Comparison of ENCODE assay signal across 20 mouse cellular contexts in the genomic region with DNA sequence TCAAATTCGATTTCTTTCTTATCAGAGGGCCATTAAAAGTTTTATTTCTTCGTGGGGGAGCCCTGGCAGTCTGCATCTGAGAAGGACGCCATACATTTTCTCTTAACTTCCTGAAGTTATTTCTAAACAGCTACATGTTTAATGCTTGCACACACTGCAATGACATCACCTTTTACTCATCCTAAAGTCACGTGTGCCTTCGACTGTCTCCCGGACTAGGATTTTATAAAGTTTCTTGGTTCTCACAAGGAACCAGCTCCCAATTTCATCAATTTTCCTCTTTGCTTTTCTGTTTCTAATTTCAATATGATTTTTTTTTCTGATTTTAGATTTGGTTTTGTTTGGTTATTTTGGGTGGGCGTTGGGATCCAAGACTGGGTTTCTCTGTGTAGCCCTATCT.
A peak's percentile ranks its signal among the peaks of the same experiment; 100 is the strongest.
DNase-seq lines count a peak whose midpoint lies in the region; ATAC-seq and TF ChIP-seq lines count a peak whose summit lies in the region.
"Had no signal": no experiment of that assay in that cellular context is flagged by ENCODE, and none has a peak within 500 bp of the region (broad histone marks: within the 10 kb centered on the region; RNA-seq: fewer than 3 reads in every experiment).

No protein-coding gene starts in this region.

- H3K4me2 ChIP-seq in myocyte (ENCODE audit: low read depth) = no peak overlapping the region
- H3K4me2 ChIP-seq in liver, postnatal 0 days (ENCODE audit: low read depth, low read length) = no peak overlapping the region

- ATAC-seq in liver, postnatal 0 days = no peak
- ATAC-seq: activated CD4-positive, CD25-positive, alpha-beta regulatory T cell, adult 4 months; CD4-positive, CD25-positive, alpha-beta regulatory T cell, adult 4 months; Patski had no signal

- no peak for TF ChIP-seq EP300 in liver, postnatal 0 days (IDR thresholded peaks at IDR 0.05; ENCODE audit: low read depth)

- H3K27me3 ChIP-seq in C2C12 (ENCODE audit: control insufficient read depth, insufficient read depth, insufficient read length) (no peaks in the 10 kb centered on the region), myocyte (ENCODE audit: control insufficient read depth, insufficient read depth, insufficient read length) (no peaks in the 10 kb centered on the region)
- no peaks in the 10 kb centered on the region for H3K27me3 ChIP-seq in liver, postnatal 0 days (ENCODE audit: insufficient read depth, low read length)
- H3K27me3 ChIP-seq: CH12.LX, Patski had no signal

- no peak for DNase-seq in lung, postnatal 36 days
- no peak for DNase-seq in liver, postnatal 0 days
- DNase-seq: adrenal gland, adult 2 months; adrenal gland, adult 8-10 months; adrenal gland, postnatal 10 days; adrenal gland, postnatal 14 days; adrenal gland, postnatal 25 days; adrenal gland, postnatal 36 days; B cell, adult 2 months; cerebellum, adult 11 months; cerebellum, adult 11-12 months; cerebellum, adult 18-20 months; cerebellum, adult 2 months had no signal

- no peaks in the 10 kb centered on the region for H3K36me3 ChIP-seq in C2C12 (ENCODE audit: control insufficient read depth, insufficient read depth)
- H3K36me3 ChIP-seq in myocyte (ENCODE audit: control insufficient read depth, insufficient read depth) = no peaks in the 10 kb centered on the region
- no peaks in the 10 kb centered on the region for H3K36me3 ChIP-seq in liver, postnatal 0 days (replicated peaks; ENCODE audit: insufficient read depth, low read length)
- H3K36me3 ChIP-seq: G1E had no signal

- TF ChIP-seq CTCF in C2C12 (IDR thresholded peaks at IDR 0.05; ENCODE audit: control insufficient read depth, insufficient read depth, insufficient read length) = no peak
- TF ChIP-seq CTCF in liver, postnatal 0 days (IDR thresholded peaks at IDR 0.05; ENCODE audit: low read depth) = no peak

- no peak for TF ChIP-seq POLR2A in myocyte (IDR thresholded peaks at IDR 0.05; ENCODE audit: insufficient read length, low read depth)

- no peak overlapping the region for H3K4me3 ChIP-seq in C2C12 (ENCODE audit: insufficient read depth, poor library complexity, severe bottlenecking)
- H3K4me3 ChIP-seq in myocyte = no peak overlapping the region
- no peak overlapping the region for H3K4me3 ChIP-seq in liver, postnatal 0 days (ENCODE audit: low read depth, low read length)

- H3K27ac ChIP-seq in liver, postnatal 0 days (ENCODE audit: low read depth) = no peak overlapping the region

- H3ac ChIP-seq in C2C12 (ENCODE audit: control insufficient read depth, insufficient read length, low read depth) (no peak overlapping the region), myocyte (ENCODE audit: control insufficient read depth, insufficient read length) (no peak overlapping the region)

- 75% methylated on average over 7 of the region's 7 CpGs for WGBS in liver, postnatal 0 days (ENCODE audit: insufficient replicate concordance)

- no peaks in the 10 kb centered on the region; the same call in 1 of the 2 replicates for H3K9me3 ChIP-seq in liver, postnatal 0 days (ENCODE audit: low read length)

- no peaks in the 10 kb centered on the region for H3K79me3 ChIP-seq in C2C12 (ENCODE audit: low read depth)

- H3K4me1 ChIP-seq in liver, postnatal 0 days (ENCODE audit: insufficient read depth) = no peaks in the 10 kb centered on the region

- H3K9ac ChIP-seq in liver, postnatal 0 days (replicated peaks) = no peak overlapping the region

- H3K79me2 ChIP-seq in C2C12 (ENCODE audit: control insufficient read depth, insufficient read depth) (no peaks in the 10 kb centered on the region), myocyte (ENCODE audit: control insufficient read depth, insufficient read depth) (no peaks in the 10 kb centered on the region)

TF ChIP-seq in C2C12, 6 proteins besides CTCF, POLR2A, EP300 and RAD21:
- TF ChIP-seq MAX (IDR thresholded peaks at IDR 0.05) (no peak), USF1 (IDR thresholded peaks at IDR 0.05; ENCODE audit: low read depth) (peak; percentile 58)

TF ChIP-seq in myocyte, 11 proteins besides CTCF, POLR2A, EP300 and RAD21:
- no peak for TF ChIP-seq E2F4 (IDR thresholded peaks at IDR 0.05; ENCODE audit: insufficient read depth)
- TF ChIP-seq USF1 (IDR thresholded peaks at IDR 0.05; ENCODE audit: low read depth) = peak; percentile 73
TF ChIP-seq in myocyte: peak in this region for 1.
